Mouse (Mus musculus) heart, adult 10 weeks (tissue): ENCODE results near the gene Gsdma3. TPM values are rescaled to one million over a fixed set of nuclear protein-coding genes. Genes with fewer than 3 reads are reported as not detected.

ENCODE experiments used
- polyA plus RNA-seq: library from polyadenylated mRNA; stranded (reverse); fragments of 350-450 nt; fragmentation: Illumina TruSeq; extraction: RNeasy Lipid Tissue Mini Kit (QIAGEN cat#74804); gene quantifications from one replicate; pipeline ENCODE4 v1.2.3, GENCODE M21; 2014; ENCODE audit warnings: low read depth, low replicate concordance

Gene Gsdma3
- polyA plus RNA-seq: not detected

DNA sequence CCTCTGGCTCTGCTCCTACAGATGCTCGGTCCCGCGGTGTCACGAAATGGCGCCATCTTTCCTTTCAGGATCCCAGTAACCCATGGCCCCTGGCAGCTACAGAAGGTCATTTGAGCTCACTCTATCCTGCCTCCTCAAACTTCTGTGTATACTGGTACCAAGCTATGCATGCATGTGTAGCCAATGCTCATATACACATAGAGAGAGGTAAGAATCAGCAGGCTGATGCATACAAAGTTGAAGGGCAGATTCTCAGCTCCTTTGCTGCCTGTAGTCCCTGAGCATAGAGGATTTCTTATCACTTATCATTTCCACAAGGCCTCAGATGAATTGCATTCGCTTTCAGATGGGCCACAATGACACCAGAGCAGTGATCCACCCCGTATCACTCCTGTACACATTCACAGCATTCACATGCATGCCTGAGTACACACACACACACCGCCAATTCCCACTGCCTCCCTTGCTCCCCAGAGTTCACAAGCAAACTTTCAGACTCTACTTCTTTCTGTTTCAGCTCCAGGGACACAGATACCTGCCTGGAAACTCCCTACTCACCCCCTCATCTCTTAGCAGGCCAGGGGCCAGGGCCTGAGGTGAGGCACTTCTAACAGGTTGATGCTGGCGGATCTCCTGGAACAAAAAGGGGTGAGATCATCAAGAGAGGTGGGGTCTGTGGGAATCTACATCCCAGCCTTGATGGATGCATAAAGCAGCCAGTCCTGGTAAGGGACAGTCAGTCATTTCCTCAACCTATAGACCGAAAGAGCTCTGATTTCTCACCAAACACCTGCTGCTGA, at the start of gene Gsdma3, which contains the start of gene Gm12355:
Gsdma3 (plus strand) TSS at position 750 of the 800 bp plus-strand sequence.
Gm12355 (minus strand) TSS at position 51 of the 800 bp plus-strand sequence.

DNA sequence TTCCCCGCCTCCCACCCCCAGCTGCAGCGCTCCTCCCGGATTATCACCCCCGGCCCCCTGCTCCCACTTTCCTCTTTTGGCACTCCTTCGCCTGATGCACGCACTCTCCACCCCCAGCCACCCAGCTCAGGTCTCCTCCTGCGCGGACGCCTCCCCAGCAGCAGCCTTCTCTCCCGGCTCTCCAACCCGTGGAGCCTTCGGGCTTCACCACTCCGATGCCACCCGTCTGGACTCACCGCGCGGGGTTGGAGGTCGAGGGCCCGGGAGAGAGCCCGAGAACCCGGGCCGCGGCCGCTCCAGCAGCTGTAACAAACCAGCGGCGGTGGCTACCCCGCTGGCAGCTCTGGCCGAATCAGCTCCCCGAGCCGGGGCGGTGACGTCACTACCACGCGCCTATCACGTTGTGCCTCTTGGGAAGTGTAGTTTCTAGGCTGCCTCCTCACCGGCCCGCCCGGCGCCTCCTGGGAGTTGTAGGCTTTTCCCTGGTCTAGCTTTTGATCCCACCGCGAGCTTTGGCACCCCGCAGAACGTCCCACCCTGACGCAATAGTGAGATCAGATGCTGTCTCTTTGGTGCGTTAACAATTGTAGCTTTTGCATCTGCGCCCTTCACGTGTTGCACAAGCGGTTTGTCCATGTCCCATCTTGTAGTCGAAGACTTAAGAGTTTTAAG, 39.1 kb upstream of the Gsdma3 start, which contains the start of gene Ormdl3:
Ormdl3 (minus strand) TSS at position 477 of the 672 bp plus-strand sequence.

DNA sequence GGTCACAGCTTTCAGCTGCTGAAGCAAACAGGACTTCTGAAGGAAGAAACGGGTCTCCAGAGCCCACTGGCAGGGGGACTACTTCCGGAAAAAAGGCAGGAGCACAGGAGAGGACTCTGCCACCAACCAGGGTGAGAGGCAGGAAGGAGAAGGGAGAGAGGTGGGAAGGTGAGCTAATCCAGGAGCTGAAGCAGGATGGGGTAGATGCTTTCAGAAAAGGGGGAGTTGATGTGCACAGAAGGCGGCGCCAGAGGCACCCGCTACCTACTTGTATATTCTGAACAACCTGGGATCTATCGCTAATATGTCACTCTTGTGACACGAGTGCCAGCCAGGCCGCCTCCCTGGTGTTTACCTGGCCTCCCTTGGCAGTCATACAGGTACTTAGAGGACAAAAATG, 28.2 kb upstream of the Gsdma3 start, which contains the start of gene Lrrc3c:
Lrrc3c (plus strand) TSS at position 301 of the 400 bp plus-strand sequence.

DNA sequence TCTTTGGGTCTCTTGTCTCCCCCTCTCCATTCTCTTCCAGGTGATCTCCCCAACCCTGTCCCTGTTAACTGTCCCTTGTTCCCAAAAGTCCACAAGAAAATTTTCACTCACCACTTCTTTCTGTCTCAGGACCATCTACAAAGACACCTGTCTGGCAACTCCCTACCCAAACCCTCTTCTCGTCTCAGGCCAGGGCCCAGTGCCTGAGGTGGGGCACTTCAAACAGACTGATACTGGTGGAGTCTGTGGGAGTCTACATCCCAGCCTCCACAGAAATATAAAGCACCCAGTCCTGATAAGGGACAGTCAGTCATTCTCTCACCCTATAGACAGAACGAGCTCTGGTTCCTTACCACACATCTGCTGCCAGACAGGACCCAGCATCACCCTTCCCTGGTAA, 20.3 kb downstream of the Gsdma3 start, which contains the start of gene Gsdma2:
Gsdma2 (plus strand) TSS at position 301 of the 400 bp plus-strand sequence.

DNA sequence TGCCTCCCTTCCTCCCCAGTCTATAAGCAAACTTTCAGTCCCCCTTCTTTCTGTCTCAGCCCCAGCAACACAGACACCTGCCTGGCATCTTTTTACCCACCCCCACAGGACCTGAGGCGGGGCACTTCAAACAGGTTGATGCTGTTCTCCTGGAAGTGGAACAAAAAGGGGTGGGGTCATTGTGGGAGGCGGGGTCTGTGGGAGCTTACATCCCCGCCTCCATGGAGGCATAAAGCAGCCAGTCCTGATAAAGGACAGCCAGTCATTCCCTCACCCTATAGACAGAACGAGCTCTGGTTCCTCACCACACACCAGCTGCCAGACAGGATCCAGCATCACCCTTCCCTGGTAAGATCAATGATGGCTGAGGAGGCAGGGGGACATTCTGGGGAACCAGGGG, 37.9 kb downstream of the Gsdma3 start, which contains the start of gene Gsdma:
Gsdma (plus strand) TSS at position 261 of the 400 bp plus-strand sequence.

DNA sequence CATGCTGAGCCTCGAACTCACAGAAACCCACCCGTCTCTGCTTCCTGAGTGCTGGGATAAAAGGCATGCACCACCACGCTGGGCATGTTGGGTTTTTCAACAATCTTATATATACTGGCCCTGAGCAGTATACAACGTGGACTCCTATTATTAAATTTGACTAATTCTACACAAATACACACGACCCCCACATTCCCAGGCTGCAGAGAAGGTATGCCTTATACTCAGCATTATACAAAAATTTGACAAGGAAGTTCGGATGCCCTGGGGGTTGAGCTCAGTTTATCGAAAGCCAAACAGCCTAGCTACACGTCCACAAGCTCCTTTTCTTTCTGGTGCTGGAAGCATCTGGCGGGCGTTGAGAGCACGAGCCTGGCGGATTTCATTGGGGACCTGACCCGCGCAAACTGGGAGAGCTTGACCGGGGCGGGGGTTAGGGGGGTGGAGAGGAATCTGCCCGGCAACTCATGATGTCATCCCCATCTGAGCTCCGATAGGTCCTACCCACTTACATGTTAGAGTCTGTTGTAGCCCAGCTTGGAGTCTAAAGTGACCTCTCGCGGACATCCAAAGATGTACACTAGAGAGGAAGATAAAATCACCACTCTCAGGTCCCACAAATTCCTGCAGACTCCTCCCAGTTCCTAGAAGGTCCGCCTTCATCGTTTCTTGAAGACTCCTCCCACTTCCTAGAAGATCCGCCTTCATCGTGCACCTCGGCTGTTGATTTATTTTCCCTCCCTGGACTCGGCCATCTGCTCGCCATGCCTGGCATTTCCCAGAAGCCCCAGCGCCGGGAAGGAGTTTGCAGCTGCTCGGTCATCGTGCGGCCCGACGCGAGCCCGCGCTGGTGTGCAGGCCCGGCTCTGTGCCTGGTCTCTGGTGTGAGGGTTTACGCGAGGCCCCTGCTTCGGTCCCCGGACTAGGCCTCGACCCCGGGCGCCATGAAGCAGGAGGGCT, 55.9 kb downstream of the Gsdma3 start, which contains the start of gene Psmd3:
Psmd3 (plus strand) TSS at position 769 of the 960 bp plus-strand sequence.

Other genes starting within 250 kb of the Gsdma3 start
- gene Tcap, start 242.5 kb upstream of the Gsdma3 start, polyA plus RNA-seq: 1,455 TPM
- 1.9 TPM for gene Pnmt, start 239.9 kb upstream of the Gsdma3 start, polyA plus RNA-seq
- gene Pgap3, start 225.9 kb upstream of the Gsdma3 start, polyA plus RNA-seq: 10.7 TPM
- gene Erbb2, start 213.9 kb upstream of the Gsdma3 start, polyA plus RNA-seq: 5.2 TPM
- gene Mien1, start 187.4 kb upstream of the Gsdma3 start, polyA plus RNA-seq: 87.1 TPM
- gene Grb7, start 180.0 kb upstream of the Gsdma3 start, polyA plus RNA-seq: not detected
- 0.24 TPM for gene Ikzf3, start 80.3 kb upstream of the Gsdma3 start, polyA plus RNA-seq
- not detected for gene Zpbp2, start 75.3 kb upstream of the Gsdma3 start, polyA plus RNA-seq
- 55.4 TPM for gene Ormdl3, start 39.0 kb upstream of the Gsdma3 start, polyA plus RNA-seq
- not detected for gene Lrrc3c, start 28.1 kb upstream of the Gsdma3 start, polyA plus RNA-seq
- not detected for gene Gm12355, start 699 bp upstream of the Gsdma3 start, polyA plus RNA-seq
- not detected for gene Gsdma2, start 20.4 kb downstream of the Gsdma3 start, polyA plus RNA-seq
- not detected for gene Gsdma, start 38.0 kb downstream of the Gsdma3 start, polyA plus RNA-seq
- 106 TPM for gene Psmd3, start 56.2 kb downstream of the Gsdma3 start, polyA plus RNA-seq
- not detected for gene Csf3, start 74.9 kb downstream of the Gsdma3 start, polyA plus RNA-seq
- gene Med24, start 103.1 kb downstream of the Gsdma3 start, polyA plus RNA-seq: 37.3 TPM
- 99.6 TPM for gene Thra, start 114.3 kb downstream of the Gsdma3 start, polyA plus RNA-seq
- gene Nr1d1, start 149.0 kb downstream of the Gsdma3 start, polyA plus RNA-seq: 43.3 TPM
- 72.5 TPM for gene Msl1, start 169.2 kb downstream of the Gsdma3 start, polyA plus RNA-seq
- 20.0 TPM for gene Casc3, start 178.5 kb downstream of the Gsdma3 start, polyA plus RNA-seq
- gene Rapgefl1, start 210.4 kb downstream of the Gsdma3 start, polyA plus RNA-seq: 2.1 TPM
- gene Wipf2, start 237.3 kb downstream of the Gsdma3 start, polyA plus RNA-seq: 5.2 TPM